Mouse (Mus musculus) left cerebral cortex, adult 11 months (tissue): ENCODE measurements at regions not wholly inside any gene's neighbourhood (a gene's known extent, or its start where the extent isn't known, plus 50 kb on each side); places are given as distances from the start of the nearest gene placed in this dataset.
"Not testable (repeated sequence)": the region's sequence is repeated elsewhere in the genome, so short reads cannot be mapped to it uniquely, and the experiment has no call there.

Experiments
- DNase-seq: peaks from one replicate; pipeline ENCODE4 v3.0.0; 2022; ENCODE audit warnings: low spot score

- no peak for DNase-seq
Measured at GRCm38 (mm10) chr17:50397324-50397723, 103.9 kb upstream of the Dazl start.

GRCm38 (mm10) chr17:50407249-50407990, 101.8 kb upstream of the Plcl2 start:
- peak; percentile 59 for DNase-seq

GRCm38 (mm10) chr17:50408581-50408980, 100.6 kb upstream of the Plcl2 start:
- peak; percentile 46 for DNase-seq

- no peak for DNase-seq
Measured at GRCm38 (mm10) chr17:50409271-50409670, 99.9 kb upstream of the Plcl2 start.

- DNase-seq = no peak
Measured at GRCm38 (mm10) chr17:50409895-50410294, 99.3 kb upstream of the Plcl2 start.

GRCm38 (mm10) chr17:50410296-50410695, 98.9 kb upstream of the Plcl2 start:
- no peak for DNase-seq

GRCm38 (mm10) chr17:50412446-50412845, 96.8 kb upstream of the Plcl2 start:
- DNase-seq = no peak

GRCm38 (mm10) chr17:50413916-50414315, 95.3 kb upstream of the Plcl2 start:
- no peak for DNase-seq

GRCm38 (mm10) chr17:50415331-50416005, 93.7 kb upstream of the Plcl2 start:
- no peak for DNase-seq

GRCm38 (mm10) chr17:50416119-50416518, 93.1 kb upstream of the Plcl2 start:
- no peak for DNase-seq

- DNase-seq = no peak
Measured at GRCm38 (mm10) chr17:50416538-50417113, 92.6 kb upstream of the Plcl2 start.

- peak; percentile 33 for DNase-seq
Measured at GRCm38 (mm10) chr17:50418863-50419383, 90.3 kb upstream of the Plcl2 start.

- DNase-seq = not testable (repeated sequence)
Measured at GRCm38 (mm10) chr17:50419551-50419950, 89.7 kb upstream of the Plcl2 start.

- no peak for DNase-seq
Measured at GRCm38 (mm10) chr17:50419966-50420365, 89.2 kb upstream of the Plcl2 start.

- no peak for DNase-seq
Measured at GRCm38 (mm10) chr17:50420690-50421089, 88.5 kb upstream of the Plcl2 start.

GRCm38 (mm10) chr17:50421476-50421875, 87.7 kb upstream of the Plcl2 start:
- no peak for DNase-seq

- no peak for DNase-seq
Measured at GRCm38 (mm10) chr17:50425110-50425509, 84.1 kb upstream of the Plcl2 start.

- DNase-seq = no peak
Measured at GRCm38 (mm10) chr17:50425531-50425930, 83.7 kb upstream of the Plcl2 start.

GRCm38 (mm10) chr17:50426146-50426545, 83.1 kb upstream of the Plcl2 start:
- DNase-seq = no peak

GRCm38 (mm10) chr17:50427331-50428003, 81.7 kb upstream of the Plcl2 start:
- no peak for DNase-seq

GRCm38 (mm10) chr17:50428004-50428560, 81.1 kb upstream of the Plcl2 start:
- DNase-seq = no peak

GRCm38 (mm10) chr17:50432559-50432958, 76.6 kb upstream of the Plcl2 start:
- no peak for DNase-seq
